Mouse (Mus musculus): ENCODE measurements at regions not wholly inside any gene's neighbourhood (a gene's known extent, or its start where the extent isn't known, plus 50 kb on each side); places are given as distances from the start of the nearest gene placed in this dataset.
A peak's percentile ranks its signal among the peaks of the same experiment; 100 is the strongest.

DNA sequence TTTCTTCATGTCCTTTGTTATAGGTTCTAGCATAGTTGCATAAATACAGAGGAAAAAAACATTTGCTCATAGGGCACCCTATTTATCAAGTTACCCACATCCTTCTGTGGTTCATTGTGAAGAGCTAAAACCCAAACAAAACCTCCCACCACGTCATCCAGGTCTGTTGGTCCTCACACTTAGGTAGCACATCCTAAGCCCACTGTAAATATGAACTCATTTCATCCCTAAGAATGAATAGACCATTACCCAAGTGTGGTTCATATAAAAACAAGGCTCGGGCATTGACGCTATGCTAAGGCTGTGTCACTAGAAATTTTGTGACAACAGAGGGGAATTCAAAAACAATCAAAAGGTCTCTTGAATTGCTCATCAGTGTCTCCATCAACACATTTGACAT lies 156.4 kb upstream of the Tnfaip3 start:
- Histone ChIP-seq H3K4me3 (ENCODE audit: control insufficient read depth in 1 of 2, insufficient read depth in 1 of 2, low read depth in 2 of 2, low read length in 2 of 2) (no peak overlapping the region), H3K4me1 (ENCODE audit: control insufficient read depth in 1 of 2, insufficient read depth in 2 of 2, low read length in 2 of 2) (no peaks in the 10 kb centered on the region), H3K36me3 (ENCODE audit: control insufficient read depth in 1 of 2, insufficient read depth in 2 of 2, low read length in 2 of 2) (no peaks in the 10 kb centered on the region), H3K27ac (ENCODE audit: control insufficient read depth, low read depth, low read length) (no peak overlapping the region), H3K9me3 (replicated peaks; ENCODE audit: insufficient read depth, low read length) (no peaks in the 10 kb centered on the region), H3K79me2 (ENCODE audit: control insufficient read depth, insufficient read depth, low read length, poor library complexity) (no peaks in the 10 kb centered on the region), H3K27me3 (ENCODE audit: control insufficient read depth in 1 of 2, insufficient read depth in 2 of 2, low read length in 2 of 2) (peaks cover 4 to 5% of the 10 kb centered on the region in 2 experiments), H3K9ac (ENCODE audit: control insufficient read depth, low read depth, low read length, poor library complexity, severe bottlenecking) (no peak overlapping the region)
- DNase-seq (ENCODE audit: low read depth, low spot score): no peak
- TF ChIP-seq EP300 (IDR thresholded peaks at IDR 0.05; ENCODE audit: low read depth in 1 of 2, low read length in 2 of 2) (no peak), HCFC1 (IDR thresholded peaks at IDR 0.05; ENCODE audit: low read depth, low read length) (no peak), JUND (IDR thresholded peaks at IDR 0.05; ENCODE audit: low read depth, low read length) (no peak)

DNA sequence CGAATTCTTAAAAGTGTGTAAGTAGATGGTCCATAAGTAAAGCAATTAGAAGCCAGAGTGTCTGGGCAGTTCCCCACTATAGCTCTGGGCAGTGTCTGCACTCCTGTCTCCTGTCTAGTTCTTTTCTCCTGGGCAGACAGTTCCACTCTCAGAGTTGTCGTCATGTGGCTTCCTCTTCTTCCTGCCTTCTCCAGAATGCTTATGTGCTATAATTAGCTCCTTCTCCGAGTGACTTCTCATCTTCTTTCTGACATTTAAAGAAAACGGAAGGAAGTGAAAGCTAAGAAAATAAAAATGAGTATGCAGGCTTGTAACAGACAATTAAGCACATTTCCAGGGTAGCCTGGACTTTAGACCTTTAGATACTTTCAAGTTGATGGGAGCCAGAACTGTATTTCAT lies 155.1 kb upstream of the Tnfaip3 start:
- no peaks in the 10 kb centered on the region for H3K79me2 ChIP-seq (ENCODE audit: control insufficient read depth, insufficient read depth, low read length, poor library complexity)
- peaks cover 2% of the 10 kb centered on the region in 2 experiments; a peak in 2 of 4 replicates for H3K27me3 ChIP-seq (ENCODE audit: control insufficient read depth in 1 of 2, insufficient read depth in 2 of 2, low read length in 2 of 2)
- no peak overlapping the region for H3K4me3 ChIP-seq (ENCODE audit: control insufficient read depth in 1 of 2, insufficient read depth in 1 of 2, low read depth in 2 of 2, low read length in 2 of 2)
- no peak for TF ChIP-seq POLR2A (IDR thresholded peaks at IDR 0.05; ENCODE audit: control insufficient read depth in 1 of 2, insufficient read depth in 1 of 2, low read depth in 1 of 2, low read length in 2 of 2, poor library complexity in 1 of 2)
- no peak for TF ChIP-seq RAD21 (IDR thresholded peaks at IDR 0.05; ENCODE audit: low read depth, low read length)
- no peak for TF ChIP-seq CHD1 (IDR thresholded peaks at IDR 0.05; ENCODE audit: low read depth, low read length)
- no peak for TF ChIP-seq GABPA (IDR thresholded peaks at IDR 0.05; ENCODE audit: low read depth, low read length)
- TF ChIP-seq MEF2A (IDR thresholded peaks at IDR 0.05; ENCODE audit: extremely low read depth, insufficient replicate concordance, low read depth, low read length, poor library complexity, severe bottlenecking): no peak
- TF ChIP-seq TAL1 (IDR thresholded peaks at IDR 0.05; ENCODE audit: low read length): no peak
- no peaks in the 10 kb centered on the region for H3K36me3 ChIP-seq (ENCODE audit: control insufficient read depth in 1 of 2, insufficient read depth in 2 of 2, low read length in 2 of 2)
- H3K9ac ChIP-seq (ENCODE audit: control insufficient read depth, low read depth, low read length, poor library complexity, severe bottlenecking): no peak overlapping the region
- DNase-seq (ENCODE audit: low read depth, low spot score): peak; percentile 6
- no peaks in the 10 kb centered on the region for H3K9me3 ChIP-seq (replicated peaks; ENCODE audit: insufficient read depth, low read length)
- no peak overlapping the region for H3K27ac ChIP-seq (ENCODE audit: control insufficient read depth, low read depth, low read length)
- H3K4me1 ChIP-seq (ENCODE audit: control insufficient read depth in 1 of 2, insufficient read depth in 2 of 2, low read length in 2 of 2): no peaks in the 10 kb centered on the region

- Histone ChIP-seq H3K27ac (ENCODE audit: control insufficient read depth, low read depth, low read length) (no peak overlapping the region), H3K9me3 (replicated peaks; ENCODE audit: insufficient read depth, low read length) (no peaks in the 10 kb centered on the region), H3K9ac (ENCODE audit: control insufficient read depth, low read depth, low read length, poor library complexity, severe bottlenecking) (no peak overlapping the region), H3K4me1 (ENCODE audit: control insufficient read depth in 1 of 2, insufficient read depth in 2 of 2, low read length in 2 of 2) (no peaks in the 10 kb centered on the region), H3K4me3 (ENCODE audit: control insufficient read depth in 1 of 2, insufficient read depth in 1 of 2, low read depth in 2 of 2, low read length in 2 of 2) (no peak overlapping the region), H3K36me3 (ENCODE audit: control insufficient read depth in 1 of 2, insufficient read depth in 2 of 2, low read length in 2 of 2) (no peaks in the 10 kb centered on the region), H3K79me2 (ENCODE audit: control insufficient read depth, insufficient read depth, low read length, poor library complexity) (no peaks in the 10 kb centered on the region), H3K27me3 (ENCODE audit: control insufficient read depth in 1 of 2, insufficient read depth in 2 of 2, low read length in 2 of 2) (peaks cover 2% of the 10 kb centered on the region in 2 experiments; a peak in 2 of 4 replicates)
- TF ChIP-seq ZC3H11A (IDR thresholded peaks at IDR 0.05; ENCODE audit: low read depth, low read length): peak; percentile 8; the same call in 1 of the 2 replicates
- peak in 1 of 3 experiments; percentile 27; a peak in 2 of 6 replicates for TF ChIP-seq CTCF (IDR thresholded peaks at IDR 0.05 in 2 of 3, conservative IDR thresholded peaks at IDR 0.05 in 1 of 3; ENCODE audit: control insufficient read depth in 1 of 3, insufficient read depth in 1 of 3, low read depth in 2 of 3, low read length in 3 of 3, poor library complexity in 1 of 3, severe bottlenecking in 1 of 3)
- TF ChIP-seq MAX (IDR thresholded peaks at IDR 0.05; ENCODE audit: low read length): no peak
- peak; percentile 38 for TF ChIP-seq SMC3 (IDR thresholded peaks at IDR 0.05; ENCODE audit: low read depth, low read length)
- TF ChIP-seq RAD21 (IDR thresholded peaks at IDR 0.05; ENCODE audit: low read depth, low read length): peak; percentile 26
- TF ChIP-seq E2F4 (IDR thresholded peaks at IDR 0.05; ENCODE audit: borderline replicate concordance, low read depth, low read length): no peak
- DNase-seq (ENCODE audit: low read depth, low spot score): no peak
Measured at GRCm38 (mm10) chr10:19169272-19169671, 153.8 kb upstream of the Tnfaip3 start.
